Mouse (Mus musculus) forebrain, embryonic 15.5 days (tissue): ENCODE results near the gene Dsn1. TPM values are rescaled to one million over a fixed set of nuclear protein-coding genes. Genes with fewer than 3 reads are reported as not detected.

Experiments
- ATAC-seq: fragments of 200-750 bp; cut with Nextera tagmentation; replicated peaks from 2 replicates; pipeline ENCODE4 v1.8.0; 2017; ENCODE audit warnings: mild to moderate bottlenecking, moderate TSS enrichment, moderate library complexity
- H3K27ac ChIP-seq: fragments of 300-500 bp; sonication (generic); replicated peaks from 2 replicates; pipeline ENCODE4 v1.5.1; 2015; ENCODE audit warnings: mild to moderate bottlenecking, inconsistent platforms
- H3K27me3 ChIP-seq: fragments of 300-500 bp; sonication (generic); 2 replicates; pipeline ENCODE4 v1.6.1; 2015; ENCODE audit warnings: inconsistent platforms
- H3K36me3 ChIP-seq: fragments of 300-500 bp; sonication (generic); 2 replicates; pipeline ENCODE4 v1.6.1; 2015; ENCODE audit warnings: mild to moderate bottlenecking, inconsistent platforms
- H3K4me1 ChIP-seq: fragments of 300-500 bp; sonication (generic); 2 replicates; pipeline ENCODE4 v1.6.1; 2015; ENCODE audit warnings: inconsistent platforms
- H3K4me2 ChIP-seq: fragments of 300-500 bp; sonication (generic); replicated peaks from 2 replicates; pipeline ENCODE4 v1.6.1; 2015; ENCODE audit warnings: mild to moderate bottlenecking, inconsistent platforms
- H3K4me3 ChIP-seq: fragments of 300-500 bp; sonication (generic); 2 replicates; pipeline ENCODE4 v1.5.1; 2015; ENCODE audit warnings: mild to moderate bottlenecking, inconsistent platforms
- H3K9ac ChIP-seq: fragments of 300-500 bp; sonication (generic); replicated peaks from 2 replicates; pipeline ENCODE4 v1.6.1; 2015; ENCODE audit warnings: mild to moderate bottlenecking, inconsistent platforms
- H3K9me3 ChIP-seq: fragments of 300-500 bp; sonication (generic); 2 replicates; pipeline ENCODE4 v1.6.1; 2016; ENCODE audit warnings: inconsistent platforms
- WGBS: fragments of 180-500 bp; shearing (Covaris S2); methylation state at CpG from one replicate; pipeline ENCODE4 v1.1.7; 2015; ENCODE audit warnings: mixed read lengths; 5-methylcytosine and 5-hydroxymethylcytosine counted together
- polyA plus RNA-seq: library from polyadenylated mRNA; unstranded; fragments of >200 nt; fragmentation: Nextera tagmentation; extraction: Ambion mirVana; gene quantifications from 2 replicates; pipeline ENCODE4 v1.2.1, GENCODE M21; 2015

The Dsn1 gene
- polyA plus RNA-seq, 1 experiment from 2014 or later, result 21.7 TPM

DNA sequence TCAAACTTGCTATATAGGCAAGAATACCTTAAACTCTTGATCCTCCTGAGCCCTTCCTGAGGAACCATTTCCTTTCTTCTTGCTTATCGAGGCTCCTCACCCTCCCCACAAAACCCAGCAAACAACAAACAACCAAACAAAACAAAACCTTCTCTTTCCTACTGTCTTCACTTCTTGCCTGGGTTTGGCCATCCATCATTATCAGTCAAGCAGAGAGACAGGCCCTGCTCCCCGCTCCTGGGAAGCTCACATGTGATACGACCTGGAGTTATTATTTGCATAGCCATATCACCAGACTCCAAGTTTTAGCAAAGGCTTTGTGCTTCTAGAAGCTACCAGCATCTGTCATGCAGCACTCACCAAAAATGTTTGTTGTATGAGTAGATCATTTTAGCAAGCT is 19.6 kb downstream of the Dsn1 start:
- Histone ChIP-seq H3K4me1 (peaks cover 31% of the 10 kb centered on the region), H3K4me2 (no peak overlapping the region), H3K9ac (no peak overlapping the region), H3K27ac (no peak overlapping the region), H3K9me3 (no peaks in the 10 kb centered on the region), H3K27me3 (no peaks in the 10 kb centered on the region), H3K4me3 (no peak overlapping the region), H3K36me3 (no peaks in the 10 kb centered on the region)
- 85% methylated on average over 3 of the region's 3 CpGs for WGBS
- no peak for ATAC-seq

DNA sequence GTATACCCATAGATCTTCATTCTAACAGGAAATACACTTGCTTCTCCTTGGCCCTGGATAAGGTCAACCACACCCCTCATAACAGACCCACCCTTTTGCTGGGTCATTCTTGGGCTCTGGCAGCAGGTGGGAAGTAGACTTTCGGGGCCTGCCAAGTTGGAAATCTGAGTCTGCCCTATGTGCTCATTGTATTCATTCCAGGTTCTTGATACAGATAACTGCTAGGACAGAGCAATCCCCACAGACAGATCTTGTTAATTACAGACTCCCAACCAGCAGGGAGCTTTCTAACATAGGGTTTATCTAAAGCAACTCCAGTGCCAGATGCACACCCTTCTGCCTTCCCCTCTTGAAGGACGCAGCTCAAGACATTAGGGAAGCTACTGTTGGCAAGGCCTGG is 24.1 kb downstream of the Dsn1 start:
- H3K9ac ChIP-seq, result no peak overlapping the region
- 65% methylated on average over 2 of the region's 2 CpGs for WGBS
- no peak overlapping the region for H3K4me2 ChIP-seq
- H3K36me3 ChIP-seq, result no peaks in the 10 kb centered on the region
- no peak overlapping the region for H3K4me3 ChIP-seq
- H3K27ac ChIP-seq, result no peak overlapping the region
- H3K9me3 ChIP-seq, result no peaks in the 10 kb centered on the region
- peaks cover 6% of the 10 kb centered on the region; the same call in 1 of the 2 replicates for H3K4me1 ChIP-seq
- no peaks in the 10 kb centered on the region for H3K27me3 ChIP-seq
- no peak for ATAC-seq

- no peak for ATAC-seq
- Histone ChIP-seq H3K27ac (no peak overlapping the region), H3K27me3 (no peaks in the 10 kb centered on the region), H3K4me1 (peaks cover 10% of the 10 kb centered on the region), H3K4me3 (no peak overlapping the region), H3K9ac (no peak overlapping the region), H3K4me2 (no peak overlapping the region), H3K36me3 (no peaks in the 10 kb centered on the region), H3K9me3 (no peaks in the 10 kb centered on the region)
- WGBS, result 83% methylated on average over 4 of the region's 4 CpGs
Measured at GRCm38 (mm10) chr2:156981291-156981690, 25.7 kb downstream of the Dsn1 start.

- Histone ChIP-seq H3K9ac (no peak overlapping the region), H3K9me3 (no peaks in the 10 kb centered on the region), H3K4me3 (no peak overlapping the region), H3K27ac (no peak overlapping the region), H3K27me3 (no peaks in the 10 kb centered on the region), H3K36me3 (no peaks in the 10 kb centered on the region), H3K4me1 (peaks cover 10% of the 10 kb centered on the region), H3K4me2 (no peak overlapping the region)
- WGBS, result 89% methylated on average over 2 of the region's 2 CpGs
- ATAC-seq, result no peak
Measured at GRCm38 (mm10) chr2:156980059-156980458, 26.9 kb downstream of the Dsn1 start.

GRCm38 (mm10) chr2:156976711-156977110 is 30.2 kb downstream of the Dsn1 start:
- H3K4me2 ChIP-seq, result no peak overlapping the region

DNA sequence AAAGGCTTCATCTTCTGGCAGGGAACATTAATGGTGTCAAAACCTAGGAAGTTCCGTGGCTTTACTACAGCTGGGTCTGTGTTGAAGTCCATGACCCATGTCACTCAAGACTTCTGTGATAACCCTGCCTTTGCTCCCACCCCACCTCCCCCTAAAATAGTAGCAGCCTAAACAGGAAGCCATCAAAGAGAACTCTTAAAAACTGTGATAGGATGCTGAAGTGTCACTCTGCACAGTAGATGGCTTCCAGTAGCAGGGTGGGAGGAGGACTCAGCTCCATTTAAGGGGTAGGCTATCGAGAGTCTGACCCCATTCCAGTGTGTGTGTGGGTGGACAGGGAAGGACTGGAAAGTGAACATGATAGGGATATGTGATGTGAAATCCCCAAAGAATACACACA is 32.0 kb downstream of the Dsn1 start:
- Histone ChIP-seq H3K27me3 (no peaks in the 10 kb centered on the region), H3K9me3 (no peaks in the 10 kb centered on the region), H3K4me2 (no peak overlapping the region), H3K4me1 (peaks cover 4% of the 10 kb centered on the region), H3K4me3 (no peak overlapping the region), H3K36me3 (no peaks in the 10 kb centered on the region), H3K27ac (no peak overlapping the region), H3K9ac (no peak overlapping the region)
- no peak for ATAC-seq
- WGBS, result 82% methylated on average over 2 of the region's 2 CpGs

More at GRCm38 (mm10) chr2:156976711-156977110, 30.2 kb downstream of the Dsn1 start:
- peaks cover 4% of the 10 kb centered on the region for H3K4me1 ChIP-seq
- no peak overlapping the region for H3K4me3 ChIP-seq
- H3K9me3 ChIP-seq, result no peaks in the 10 kb centered on the region
- H3K36me3 ChIP-seq, result no peaks in the 10 kb centered on the region
- no peak overlapping the region for H3K9ac ChIP-seq
- no peak overlapping the region for H3K27ac ChIP-seq
- H3K27me3 ChIP-seq, result no peaks in the 10 kb centered on the region
- ATAC-seq, result no peak

DNA sequence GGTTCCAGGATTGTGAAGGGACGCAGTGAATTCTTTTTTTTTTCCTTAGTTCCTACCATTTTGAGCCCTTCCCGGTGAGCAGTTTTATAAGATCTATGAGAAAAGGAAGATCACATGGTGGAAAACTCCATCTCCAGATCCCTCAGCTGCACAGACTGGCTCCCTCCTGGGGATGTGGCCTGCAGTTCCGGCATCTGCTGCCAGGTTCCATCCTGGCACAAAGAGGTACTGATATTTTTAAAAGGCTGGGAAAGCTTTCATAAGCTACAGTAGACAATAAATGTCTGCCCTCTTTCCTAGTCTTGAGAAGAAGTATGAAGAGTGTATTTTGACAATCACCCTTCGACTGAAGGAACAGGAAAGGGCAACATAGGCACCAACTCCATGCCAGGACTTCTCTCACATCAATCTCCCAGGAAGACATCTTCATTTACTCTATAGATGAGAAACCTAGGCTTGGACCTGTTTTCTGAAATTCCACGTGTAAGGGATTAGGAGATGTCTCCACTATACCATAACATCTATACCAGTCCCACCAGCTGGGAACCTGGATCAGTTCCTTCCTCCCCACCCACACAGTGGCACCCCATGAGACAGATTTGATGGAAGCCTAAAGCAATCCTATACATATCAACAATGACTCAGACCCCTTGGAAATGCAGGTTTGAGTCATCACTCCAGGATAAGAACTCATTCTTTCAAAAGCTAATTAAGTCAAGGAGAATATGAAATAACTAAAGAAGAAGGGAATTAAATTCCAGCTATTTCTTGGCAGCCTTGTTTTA is 33.4 kb downstream of the Dsn1 start:
- no peak overlapping the region for H3K4me3 ChIP-seq
- H3K9me3 ChIP-seq, result no peaks in the 10 kb centered on the region
- H3K27ac ChIP-seq, result no peak overlapping the region
- H3K27me3 ChIP-seq, result no peaks in the 10 kb centered on the region
- H3K4me1 ChIP-seq, result peaks cover 4% of the 10 kb centered on the region
- 85% methylated on average over 5 of the region's 5 CpGs for WGBS
- no peaks in the 10 kb centered on the region for H3K36me3 ChIP-seq
- no peak for ATAC-seq
- no peak overlapping the region for H3K9ac ChIP-seq
- no peak overlapping the region for H3K4me2 ChIP-seq

DNA sequence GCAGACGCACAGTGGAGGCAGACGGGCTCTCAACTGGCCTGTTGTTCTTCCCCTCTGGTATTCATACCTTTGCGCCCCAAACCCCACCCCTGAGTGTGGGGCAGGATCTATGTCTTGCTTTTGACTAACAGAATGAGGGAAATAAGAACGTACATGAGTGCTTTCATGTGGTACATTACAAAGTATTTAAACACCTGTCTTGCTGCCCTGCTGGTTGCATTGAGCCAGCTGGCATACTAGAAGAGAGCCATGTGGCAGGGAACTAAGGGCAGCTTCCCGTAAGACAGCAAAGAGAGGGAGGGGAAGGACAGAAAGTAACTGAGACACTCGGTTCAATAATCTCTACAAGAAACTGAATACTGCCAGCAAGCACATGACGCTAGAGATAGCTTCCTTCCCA is 36.7 kb downstream of the Dsn1 start:
- no peaks in the 10 kb centered on the region for H3K4me1 ChIP-seq
- WGBS, result 72% methylated on average over 7 of the region's 7 CpGs
- no peak for ATAC-seq

GRCm38 (mm10) chr2:156968501-156968900 is 38.5 kb downstream of the Dsn1 start:
- Histone ChIP-seq H3K27ac (no peak overlapping the region), H3K9ac (no peak overlapping the region), H3K4me2 (no peak overlapping the region), H3K9me3 (no peaks in the 10 kb centered on the region), H3K4me3 (no peak overlapping the region), H3K4me1 (no peaks in the 10 kb centered on the region), H3K27me3 (no peaks in the 10 kb centered on the region), H3K36me3 (no peaks in the 10 kb centered on the region)
- ATAC-seq, result no peak
- 85% methylated on average over 4 of the region's 4 CpGs for WGBS

More for the DNA sequence above, 36.7 kb downstream of the Dsn1 start:
- Histone ChIP-seq H3K9ac (no peak overlapping the region), H3K27ac (no peak overlapping the region), H3K36me3 (no peaks in the 10 kb centered on the region), H3K4me2 (no peak overlapping the region), H3K27me3 (no peaks in the 10 kb centered on the region), H3K9me3 (no peaks in the 10 kb centered on the region), H3K4me3 (no peak overlapping the region)

GRCm38 (mm10) chr2:156967388-156967787 is 39.6 kb downstream of the Dsn1 start:
- H3K9me3 ChIP-seq, result no peaks in the 10 kb centered on the region

DNA sequence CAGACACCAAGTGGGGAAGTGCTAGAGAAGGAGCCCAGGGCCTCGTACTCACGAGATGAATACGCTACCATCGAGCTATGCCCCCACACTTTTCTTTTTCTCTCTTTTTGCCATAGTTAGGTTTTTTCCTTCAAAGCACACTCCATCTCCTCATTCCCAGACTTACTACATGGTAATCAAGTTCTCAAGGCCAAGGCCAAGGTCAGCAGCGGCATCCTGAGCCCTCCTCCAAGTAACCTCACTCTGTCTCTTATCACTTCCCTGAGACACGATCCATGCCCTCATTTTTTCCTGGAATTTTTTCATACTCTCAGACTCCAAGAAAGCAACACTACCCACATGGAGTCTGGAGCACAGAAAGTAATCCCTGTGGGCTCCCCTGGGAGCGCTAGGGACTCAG is 43.1 kb downstream of the Dsn1 start:
- no peaks in the 10 kb centered on the region for H3K27me3 ChIP-seq
- no peaks in the 10 kb centered on the region for H3K36me3 ChIP-seq
- no peaks in the 10 kb centered on the region for H3K9me3 ChIP-seq
- H3K27ac ChIP-seq, result no peak overlapping the region
- no peak overlapping the region for H3K4me2 ChIP-seq
- WGBS, result 95% methylated on average over 7 of the region's 7 CpGs
- H3K4me1 ChIP-seq, result no peaks in the 10 kb centered on the region
- H3K4me3 ChIP-seq, result no peak overlapping the region
- ATAC-seq, result no peak
- H3K9ac ChIP-seq, result no peak overlapping the region

More at GRCm38 (mm10) chr2:156967388-156967787, 39.6 kb downstream of the Dsn1 start:
- Histone ChIP-seq H3K4me2 (no peak overlapping the region), H3K27ac (no peak overlapping the region), H3K9ac (no peak overlapping the region), H3K4me1 (no peaks in the 10 kb centered on the region), H3K36me3 (no peaks in the 10 kb centered on the region), H3K4me3 (no peak overlapping the region), H3K27me3 (no peaks in the 10 kb centered on the region)
- no peak for ATAC-seq
- 89% methylated on average over 6 of the region's 6 CpGs for WGBS

GRCm38 (mm10) chr2:156958496-156959252 is 48.3 kb downstream of the Dsn1 start:
- Histone ChIP-seq H3K4me3 (no peak overlapping the region), H3K9me3 (no peaks in the 10 kb centered on the region), H3K27me3 (no peaks in the 10 kb centered on the region), H3K36me3 (no peaks in the 10 kb centered on the region), H3K9ac (no peak overlapping the region), H3K27ac (no peak overlapping the region), H3K4me2 (no peak overlapping the region), H3K4me1 (peaks cover 8% of the 10 kb centered on the region; the same call in 1 of the 2 replicates)
- 85% methylated on average over 9 of the region's 9 CpGs for WGBS
- ATAC-seq, result no peak
